Comparison of ENCODE assay signal across 8 mouse cellular contexts in genomic region chr14:67613221-67613620, GRCm38 (mm10).
DNase-seq lines count a peak whose midpoint lies in the region; ATAC-seq and TF ChIP-seq lines count a peak whose summit lies in the region.

No protein-coding gene starts in this region.

- no peaks in the 10 kb centered on the region for H3K36me3 ChIP-seq in embryonic facial prominence, embryonic 15.5 days
- no peaks in the 10 kb centered on the region for H3K36me3 ChIP-seq in hindbrain, postnatal 0 days (ENCODE audit: insufficient read depth, low read length)
- no peaks in the 10 kb centered on the region for H3K36me3 ChIP-seq in liver, embryonic 13.5 days

- peak overlapping the region; percentile 31 for H3K4me3 ChIP-seq in embryonic facial prominence, embryonic 15.5 days (replicated peaks)
- 0 out of 2 replicates have a peak overlapping the region, but pooled peaks have one; percentile 6 for H3K4me3 ChIP-seq in hindbrain, postnatal 0 days (ENCODE audit: low read length)
- no peak overlapping the region for H3K4me3 ChIP-seq in liver, embryonic 13.5 days (replicated peaks)

- no peaks in the 10 kb centered on the region for H3K9me3 ChIP-seq in embryonic facial prominence, embryonic 15.5 days (replicated peaks)
- no peaks in the 10 kb centered on the region for H3K9me3 ChIP-seq in hindbrain, postnatal 0 days (ENCODE audit: low read length)
- H3K9me3 ChIP-seq in liver, embryonic 13.5 days (replicated peaks): no peaks in the 10 kb centered on the region

- H3K27ac ChIP-seq in embryonic facial prominence, embryonic 15.5 days (replicated peaks): peak overlapping the region; percentile 51; the same call in 1 of the 2 replicates
- no peak overlapping the region for H3K27ac ChIP-seq in hindbrain, postnatal 0 days
- no peak overlapping the region for H3K27ac ChIP-seq in liver, embryonic 13.5 days

- no peak for TF ChIP-seq CTCF in hindbrain, postnatal 0 days (IDR thresholded peaks at IDR 0.05; ENCODE audit: low read depth)

- H3K4me2 ChIP-seq in embryonic facial prominence, embryonic 15.5 days (replicated peaks): peak overlapping the region; percentile 51
- H3K4me2 ChIP-seq in hindbrain, postnatal 0 days (ENCODE audit: low read depth, low read length): peak overlapping the region; percentile 42
- peak overlapping the region; percentile 25 for H3K4me2 ChIP-seq in liver, embryonic 13.5 days

- peaks cover 23% of the 10 kb centered on the region for H3K4me1 ChIP-seq in embryonic facial prominence, embryonic 15.5 days
- no peaks in the 10 kb centered on the region for H3K4me1 ChIP-seq in hindbrain, postnatal 0 days (ENCODE audit: insufficient read depth, low read length)
- no peaks in the 10 kb centered on the region for H3K4me1 ChIP-seq in liver, embryonic 13.5 days (replicated peaks)

- ATAC-seq in embryonic facial prominence, embryonic 15.5 days (ENCODE audit: insufficient number of reproducible peaks, low FRiP score, low TSS enrichment, low read depth): no peak
- ATAC-seq in hindbrain, postnatal 0 days: no peak
- ATAC-seq in liver, embryonic 13.5 days (ENCODE audit: low read depth): no peak
- ATAC-seq in activated CD4-positive, CD25-positive, alpha-beta regulatory T cell, adult 4 months: no peak

- 11% methylated on average over 14 of the region's 14 CpGs for WGBS in embryonic facial prominence, embryonic 15.5 days
- WGBS in hindbrain, postnatal 0 days: 38% methylated on average over 14 of the region's 14 CpGs
- 24% methylated on average over 14 of the region's 14 CpGs for WGBS in liver, embryonic 13.5 days (ENCODE audit: insufficient replicate concordance)

- H3K9ac ChIP-seq in embryonic facial prominence, embryonic 15.5 days: no peak overlapping the region
- H3K9ac ChIP-seq in hindbrain, postnatal 0 days (replicated peaks; ENCODE audit: low read length): no peak overlapping the region
- H3K9ac ChIP-seq in liver, embryonic 13.5 days: no peak overlapping the region

- peak; percentile 29 to 69 for DNase-seq in adrenal gland, adult (ENCODE audit: inconsistent age in 2 of 2, low spot score in 1 of 2)
- no peak for DNase-seq in adrenal gland, adult 8-10 months
- no peak for DNase-seq in hindbrain, postnatal 0 days (ENCODE audit: low spot score)
- no peak for DNase-seq in liver, embryonic 13.5 days
- no peak for DNase-seq in spleen, postnatal 14 days (ENCODE audit: low spot score in 2 of 2)
- no peak for DNase-seq in layer of hippocampus, adult 18-20 months (ENCODE audit: low spot score in 2 of 2)

- H3K27me3 ChIP-seq in embryonic facial prominence, embryonic 15.5 days: peaks cover 17% of the 10 kb centered on the region
- no peaks in the 10 kb centered on the region for H3K27me3 ChIP-seq in hindbrain, postnatal 0 days (ENCODE audit: insufficient read depth, low read length)
- no peaks in the 10 kb centered on the region for H3K27me3 ChIP-seq in liver, embryonic 13.5 days

Comparison
In these comparisons a context has a peak if more than half of its experiments do, and no peak if none do; other contexts are left out.
1. DNase-seq: peak in adrenal gland, adult (2 of 2); none in adrenal gland, adult 8-10 months (single experiment), hindbrain, postnatal 0 days (single experiment), liver, embryonic 13.5 days (single experiment), spleen, postnatal 14 days (0 of 2) and layer of hippocampus, adult 18-20 months (0 of 2).
2. Peak in every context shown above with its lines, with median percentiles within 50 percentile points of each other: H3K4me2 ChIP-seq.